Comparison of ENCODE assay signal across 7 mouse cellular contexts in the genomic region with DNA sequence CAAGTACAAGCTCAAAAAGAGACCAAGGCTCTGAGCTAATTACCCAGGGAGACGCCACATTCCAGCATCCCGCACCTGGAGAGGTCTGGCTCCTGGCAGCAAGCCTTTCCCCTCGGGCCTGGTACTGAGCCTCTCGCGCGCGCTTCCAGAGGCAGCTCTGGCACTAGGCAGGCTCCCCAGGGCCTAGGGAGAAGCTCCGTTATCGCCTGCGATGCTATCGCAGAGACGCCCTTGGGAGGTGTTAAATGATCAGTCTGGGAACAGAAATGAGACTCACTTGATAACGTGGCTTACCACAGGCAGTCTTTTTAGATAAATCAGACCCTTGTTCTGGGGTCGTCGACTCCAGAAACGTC.
DNase-seq lines count a peak whose midpoint lies in the region; ATAC-seq lines count a peak whose summit lies in the region.

No protein-coding gene starts in this region.

- no peaks in the 10 kb centered on the region for H3K27me3 ChIP-seq in neural tube, embryonic 11.5 days (ENCODE audit: control insufficient read depth, insufficient read depth, low read length)
- 0 out of 2 replicates have a peak, but pooled peaks cover 7% of the 10 kb centered on the region for H3K27me3 ChIP-seq in forebrain, embryonic 10.5 days (ENCODE audit: poor library complexity, severe bottlenecking)
- H3K27me3 ChIP-seq in liver, embryonic 11.5 days (replicated peaks; ENCODE audit: control insufficient read depth, insufficient read depth, low read length): no peaks in the 10 kb centered on the region
- no peaks in the 10 kb centered on the region for H3K27me3 ChIP-seq in stomach, embryonic 16.5 days (ENCODE audit: control insufficient read depth, insufficient read depth, low read length)

- under 1% methylated on average over 16 of the region's 16 CpGs for WGBS in neural tube, embryonic 11.5 days
- WGBS in forebrain, embryonic 10.5 days: under 1% methylated on average over 16 of the region's 16 CpGs
- under 1% methylated on average over 16 of the region's 16 CpGs for WGBS in liver, embryonic 11.5 days
- WGBS in stomach, embryonic 16.5 days: 2% methylated on average over 16 of the region's 16 CpGs

- ATAC-seq in neural tube, embryonic 11.5 days (ENCODE audit: insufficient read depth, low FRiP score, low TSS enrichment): peak; percentile 66
- ATAC-seq in liver, embryonic 11.5 days (replicated peaks; ENCODE audit: low FRiP score): peak; percentile 73
- ATAC-seq in stomach, embryonic 16.5 days (ENCODE audit: insufficient read depth, low FRiP score): peak; percentile 70

- H3K4me2 ChIP-seq in neural tube, embryonic 11.5 days (ENCODE audit: low read depth): peak overlapping the region; percentile 62
- H3K4me2 ChIP-seq in liver, embryonic 11.5 days: peak overlapping the region; percentile 89
- H3K4me2 ChIP-seq in stomach, embryonic 16.5 days (ENCODE audit: low read depth, low read length): peak overlapping the region; percentile 78

- H3K9me3 ChIP-seq in neural tube, embryonic 11.5 days (ENCODE audit: control insufficient read depth, low read length): no peaks in the 10 kb centered on the region
- H3K9me3 ChIP-seq in forebrain, embryonic 10.5 days: no peaks in the 10 kb centered on the region
- no peaks in the 10 kb centered on the region for H3K9me3 ChIP-seq in liver, embryonic 11.5 days (ENCODE audit: control insufficient read depth, low read length)
- no peaks in the 10 kb centered on the region for H3K9me3 ChIP-seq in stomach, embryonic 16.5 days (replicated peaks; ENCODE audit: control insufficient read depth, low read length)

- H3K9ac ChIP-seq in neural tube, embryonic 11.5 days (ENCODE audit: low read length): peak overlapping the region; percentile 61
- H3K9ac ChIP-seq in liver, embryonic 11.5 days (ENCODE audit: low read depth, low read length): peak overlapping the region; percentile 93
- H3K9ac ChIP-seq in stomach, embryonic 16.5 days (ENCODE audit: low read length): peak overlapping the region; percentile 91

- no peak for DNase-seq in neural tube, embryonic 11.5 days (ENCODE audit: low spot score)
- DNase-seq in neural tube, embryonic 10.5 days (ENCODE audit: extremely low spot score, low spot score): no peak
- DNase-seq in forebrain, embryonic 10.5 days (ENCODE audit: extremely low spot score, low spot score): no peak
- DNase-seq in liver, embryonic 11.5 days (ENCODE audit: low spot score): no peak
- DNase-seq in left cerebral cortex, postnatal 36 days (ENCODE audit: low spot score in 2 of 2): no peak
- no peak for DNase-seq in retina, postnatal 1 day

- H3K4me3 ChIP-seq in neural tube, embryonic 11.5 days (ENCODE audit: low read depth, low read length): peak overlapping the region; percentile 79
- H3K4me3 ChIP-seq in forebrain, embryonic 10.5 days: peak overlapping the region; percentile 91
- H3K4me3 ChIP-seq in liver, embryonic 11.5 days (ENCODE audit: low read depth, low read length): peak overlapping the region; percentile 95
- H3K4me3 ChIP-seq in stomach, embryonic 16.5 days (replicated peaks; ENCODE audit: low read length): peak overlapping the region; percentile 84

- H3K27ac ChIP-seq in neural tube, embryonic 11.5 days (ENCODE audit: low read depth, low read length): peak overlapping the region; percentile 62
- peak overlapping the region; percentile 97 for H3K27ac ChIP-seq in forebrain, embryonic 10.5 days
- peak overlapping the region; percentile 78 for H3K27ac ChIP-seq in liver, embryonic 11.5 days (ENCODE audit: low read depth, low read length)
- H3K27ac ChIP-seq in stomach, embryonic 16.5 days (ENCODE audit: low read length): peak overlapping the region; percentile 89

- intact Hi-C loops in left cerebral cortex, postnatal 36 days (cut with DNase I): loop anchor here (2.0 kb wide), 1 partner anchor 60 kb away; no protein-coding TSS in a partner anchor

- peaks cover 8% of the 10 kb centered on the region; the same call in 1 of the 2 replicates for H3K4me1 ChIP-seq in neural tube, embryonic 11.5 days (ENCODE audit: control insufficient read depth, insufficient read depth, low read length)
- H3K4me1 ChIP-seq in forebrain, embryonic 10.5 days: peaks cover 56% of the 10 kb centered on the region
- H3K4me1 ChIP-seq in liver, embryonic 11.5 days (replicated peaks; ENCODE audit: control insufficient read depth, insufficient read depth, low read length): peaks cover 13% of the 10 kb centered on the region
- peaks cover 28% of the 10 kb centered on the region for H3K4me1 ChIP-seq in stomach, embryonic 16.5 days (ENCODE audit: control insufficient read depth, insufficient read depth, low read length)

- H3K36me3 ChIP-seq in neural tube, embryonic 11.5 days (ENCODE audit: control insufficient read depth, insufficient read depth, low read length): no peaks in the 10 kb centered on the region
- no peaks in the 10 kb centered on the region for H3K36me3 ChIP-seq in forebrain, embryonic 10.5 days (replicated peaks)
- no peaks in the 10 kb centered on the region for H3K36me3 ChIP-seq in liver, embryonic 11.5 days (ENCODE audit: control insufficient read depth, insufficient read depth, low read length)
- no peaks in the 10 kb centered on the region for H3K36me3 ChIP-seq in stomach, embryonic 16.5 days (ENCODE audit: control insufficient read depth, insufficient read depth, low read length)
